Mouse (Mus musculus) forelimb bud, embryonic 11.5 days (tissue): ENCODE data around the gene Sgo1.

Experiments used
- DNase-seq: peaks from one replicate; pipeline ENCODE4 v3.0.0-alpha.2; 2012; ENCODE audit warnings: low read depth, low spot score

Gene Sgo1

DNA sequence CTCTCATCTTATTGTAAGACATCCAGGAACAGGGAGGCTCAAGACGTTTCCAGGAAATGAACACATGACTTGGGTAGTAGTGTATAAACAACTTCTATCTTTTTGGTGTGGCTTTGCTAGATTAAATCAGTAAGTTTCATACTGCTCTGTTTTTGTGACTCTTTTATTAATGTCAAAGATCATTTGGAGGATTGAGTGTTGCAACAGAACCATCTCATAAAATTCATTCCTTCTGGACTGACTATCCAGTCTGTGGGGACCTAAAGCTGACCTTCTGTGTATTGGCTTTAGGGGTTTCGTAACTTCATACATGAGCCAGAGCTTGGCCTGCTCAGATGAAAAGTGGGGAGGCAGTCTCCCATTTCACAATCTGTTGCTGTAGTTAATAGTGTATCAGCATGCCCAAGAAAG lies 38.9 kb downstream of the Sgo1 start:
- DNase-seq = no peak

DNA sequence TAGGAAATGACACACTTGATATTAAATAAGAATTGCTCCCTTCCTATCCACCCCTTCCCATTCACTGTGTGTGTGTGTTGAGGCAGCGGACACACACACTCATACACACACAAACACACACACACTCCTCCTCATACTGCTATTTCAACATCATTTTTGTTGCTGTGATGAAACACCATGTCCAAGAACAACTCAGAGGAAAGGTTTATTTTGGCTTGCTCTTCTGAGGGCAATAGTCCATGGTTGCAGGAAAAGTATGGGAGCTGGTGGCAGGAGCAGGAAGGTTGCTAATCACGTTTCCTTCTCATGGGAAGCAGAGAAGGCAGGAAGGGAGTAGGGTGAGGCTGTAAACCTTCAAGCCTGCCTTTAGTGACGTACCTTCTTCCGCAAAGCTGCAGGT lies 45.8 kb downstream of the Sgo1 start:
- no peak for DNase-seq

- DNase-seq = no peak
Observed at GRCm38 (mm10) chr17:53631344-53631743, 57.8 kb downstream of the Sgo1 start.

DNA sequence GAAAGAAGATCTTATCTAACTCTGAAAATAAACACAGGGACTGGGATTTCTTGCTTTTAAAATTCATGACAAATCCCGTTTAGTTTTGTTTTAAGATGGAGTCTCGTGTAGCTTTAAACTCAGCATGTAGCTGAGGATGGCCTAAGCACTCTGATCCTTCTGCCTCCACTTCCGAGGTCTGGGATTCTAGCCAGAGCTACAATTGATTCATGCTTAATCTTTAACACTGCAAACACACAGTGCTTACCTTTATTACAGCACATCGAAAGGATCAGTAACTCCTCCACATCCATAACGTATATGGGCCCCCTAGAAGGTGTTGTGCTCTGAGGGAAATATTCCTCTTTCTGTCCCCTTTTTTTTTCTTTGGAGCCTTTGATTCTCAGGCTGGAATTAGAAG lies 61.0 kb downstream of the Sgo1 start:
- no peak for DNase-seq

GRCm38 (mm10) chr17:53627497-53627896 lies 61.6 kb downstream of the Sgo1 start:
- DNase-seq = no peak

- DNase-seq = no peak
Observed at GRCm38 (mm10) chr17:53626160-53626559, 63.0 kb downstream of the Sgo1 start.
